Mouse (Mus musculus): ENCODE data around the gene Ripor2.

DNA sequence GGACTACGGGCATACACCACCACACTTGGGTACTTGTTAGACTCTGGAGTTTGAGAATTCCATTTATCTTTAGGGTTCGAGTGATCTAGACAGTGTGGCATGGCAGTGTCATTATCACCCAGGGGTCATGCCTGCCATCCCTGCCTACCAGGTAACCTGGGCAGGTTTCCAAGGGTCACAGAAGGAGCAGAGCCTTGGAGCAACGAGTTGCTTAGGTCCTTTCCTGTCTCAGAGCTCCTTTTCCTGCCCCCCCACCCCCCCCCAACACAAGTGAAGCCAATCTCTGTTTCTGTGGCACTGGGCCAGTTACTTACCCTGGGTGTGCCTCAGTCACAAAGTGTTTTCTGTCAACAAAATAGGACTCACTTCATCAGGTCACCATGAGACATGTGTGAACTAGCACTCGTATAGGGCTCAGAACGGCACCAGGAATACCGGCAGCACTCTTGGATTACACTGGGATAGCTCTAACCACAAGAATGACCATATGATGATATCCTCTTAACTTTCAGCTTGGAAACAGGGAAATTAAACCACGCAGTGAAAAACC is 130.7 kb downstream of the Ripor2 start:
- TF ChIP-seq CTCF (IDR thresholded peaks at IDR 0.05; ENCODE audit: control insufficient read depth, insufficient read depth, low read length), result no peak
- TF ChIP-seq POLR2A (IDR thresholded peaks at IDR 0.05; ENCODE audit: borderline replicate concordance, control insufficient read depth, low read depth, low read length), result no peak

Measured in bone marrow, adult 2 months (tissue).